Mouse (Mus musculus) heart, postnatal 0 days (tissue): ENCODE measurements around the gene St3gal4.

Source experiments
- CTCF ChIP-seq: IDR thresholded peaks from 2 replicates; pipeline ENCODE4 v1.5.1; 2016; ENCODE audit warnings: antibody characterized with exemption, control low read depth, low read depth
- EP300 ChIP-seq: IDR thresholded peaks from 2 replicates; pipeline ENCODE4 v1.6.1; 2016; ENCODE audit warnings: antibody characterized with exemption, low read depth

GRCm38 (mm10) chr9:35119168-35119567 is at the start of gene St3gal4:
- TF ChIP-seq CTCF (no peak), EP300 (no peak)
